Mouse (Mus musculus) forebrain, embryonic 11.5 days (tissue): ENCODE data around the gene Edar. TPM values are rescaled to one million over a fixed set of nuclear protein-coding genes. Genes with fewer than 3 reads are reported as not detected.

Experiments
- ATAC-seq: fragments of 200-750 bp; cut with Nextera tagmentation; replicated peaks from 2 replicates; pipeline ENCODE4 v1.8.0; 2017; ENCODE audit warnings: moderate TSS enrichment; ENCODE audit not compliant: low FRiP score
- DNase-seq: peaks from one replicate; pipeline ENCODE4 v3.0.0-alpha.2; 2017; ENCODE audit warnings: low spot score
- H3K27ac ChIP-seq: fragments of 300-500 bp; sonication (generic); 2 replicates; pipeline ENCODE4 v1.5.1; 2014; ENCODE audit warnings: low read depth, low read length
- H3K27me3 ChIP-seq: fragments of 300-500 bp; sonication (generic); 2 replicates; pipeline ENCODE4 v1.6.1; 2014; ENCODE audit warnings: mild to moderate bottlenecking, low read length, mixed read lengths; ENCODE audit not compliant: control insufficient read depth, insufficient read depth
- H3K36me3 ChIP-seq: fragments of 300-500 bp; sonication (generic); 2 replicates; pipeline ENCODE4 v1.6.1; 2014; ENCODE audit warnings: mild to moderate bottlenecking, low read length, moderate library complexity, mixed read lengths; ENCODE audit not compliant: control insufficient read depth, insufficient read depth
- H3K4me1 ChIP-seq: fragments of 300-500 bp; sonication (generic); replicated peaks from 2 replicates; pipeline ENCODE4 v1.6.1; 2014; ENCODE audit warnings: low read length, mixed read lengths; ENCODE audit not compliant: control insufficient read depth, insufficient read depth
- H3K4me2 ChIP-seq: fragments of 300-500 bp; sonication (generic); 2 replicates; pipeline ENCODE4 v1.6.1; 2014; ENCODE audit warnings: low read depth, mild to moderate bottlenecking, low read length, moderate library complexity, mixed read lengths; ENCODE audit not compliant: severe bottlenecking
- H3K4me3 ChIP-seq: fragments of 300-500 bp; sonication (generic); 2 replicates; pipeline ENCODE4 v1.5.1; 2014; ENCODE audit warnings: low read depth, low read length
- H3K9ac ChIP-seq: fragments of 300-500 bp; sonication (generic); 2 replicates; pipeline ENCODE4 v1.6.1; 2014; ENCODE audit warnings: low read length
- H3K9me3 ChIP-seq: fragments of 300-500 bp; sonication (generic); 2 replicates; pipeline ENCODE4 v1.6.1; 2016; ENCODE audit warnings: low read length, mixed read lengths; ENCODE audit not compliant: control insufficient read depth
- WGBS: fragments of 180-500 bp; shearing (Covaris S2); extraction: QIAGEN DNeasy Blood & Tissue Kit; methylation state at CpG from one replicate; pipeline ENCODE4 v1.1.7; 2014; 5-methylcytosine and 5-hydroxymethylcytosine counted together
- polyA plus RNA-seq: library from polyadenylated mRNA; unstranded; fragments of >200 nt; fragmentation: Nextera tagmentation; extraction: Ambion mirVana; gene quantifications from 2 replicates; pipeline ENCODE4 v1.2.1, GENCODE M21; 2014

Gene Edar
- polyA plus RNA-seq, 1 experiment from 2014 or later: 0.75 TPM

DNA sequence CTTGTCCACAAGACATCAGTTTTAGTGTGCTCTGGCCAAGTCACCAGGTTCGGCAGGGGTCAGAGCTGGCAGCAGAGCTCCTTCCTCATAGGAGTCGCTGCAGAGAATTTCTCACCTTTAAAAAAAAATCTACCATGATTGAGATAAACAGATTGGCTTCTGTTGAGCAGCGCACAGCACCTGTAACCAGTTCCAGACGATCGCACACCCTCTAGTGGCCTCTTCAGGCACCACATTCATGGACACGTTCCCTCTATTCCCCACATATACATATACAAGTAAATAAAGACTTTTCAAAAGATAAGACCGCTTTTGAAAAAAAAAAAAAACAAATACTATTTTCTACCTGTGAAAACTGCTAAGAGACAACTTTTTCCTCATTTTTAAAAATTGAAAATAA, 116.4 kb downstream of the Edar start:
- Histone ChIP-seq H3K4me2 (no peak overlapping the region), H3K4me1 (no peaks in the 10 kb centered on the region), H3K27ac (no peak overlapping the region), H3K4me3 (no peak overlapping the region), H3K36me3 (no peaks in the 10 kb centered on the region), H3K9me3 (no peaks in the 10 kb centered on the region), H3K27me3 (no peaks in the 10 kb centered on the region), H3K9ac (no peak overlapping the region)
- 30% methylated on average over 7 of the region's 7 CpGs for WGBS
- ATAC-seq (no peak; the same call in 1 of the 2 replicates), DNase-seq (peak; percentile 59)

DNA sequence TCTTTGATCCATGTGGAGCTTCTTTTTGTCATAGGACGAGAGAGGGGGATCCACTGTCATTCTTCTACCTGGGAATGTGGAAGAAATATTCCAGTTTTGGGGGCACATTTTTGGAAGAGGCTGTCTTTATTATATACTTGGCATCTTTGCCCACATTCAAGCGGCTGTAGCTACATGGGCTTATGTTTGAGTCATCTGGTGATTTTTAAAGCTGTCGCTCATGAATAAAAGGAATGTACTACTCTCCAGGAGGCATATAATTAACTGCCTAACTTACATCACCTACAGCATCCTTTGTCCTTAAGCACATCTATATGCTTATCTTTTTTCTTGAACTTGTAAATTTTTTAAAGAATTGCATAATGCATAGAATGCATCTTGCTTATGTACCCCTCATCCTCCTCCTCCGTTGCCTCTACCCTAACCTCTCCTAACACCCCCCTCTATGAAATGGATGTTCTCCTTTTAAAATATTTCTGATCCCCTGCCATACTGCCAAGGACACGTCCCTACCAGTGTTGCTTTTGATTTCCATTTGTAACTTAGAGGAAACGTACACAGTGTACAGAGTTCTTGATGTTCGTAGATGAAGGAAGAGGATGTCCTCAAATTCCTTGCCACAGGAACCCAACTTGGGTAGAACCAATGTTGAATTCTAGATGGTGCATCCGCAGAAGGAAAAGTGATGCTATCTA, 120.6 kb downstream of the Edar start:
- Histone ChIP-seq H3K9ac (no peak overlapping the region), H3K36me3 (no peaks in the 10 kb centered on the region), H3K27me3 (no peaks in the 10 kb centered on the region), H3K4me3 (no peak overlapping the region), H3K27ac (no peak overlapping the region), H3K9me3 (no peaks in the 10 kb centered on the region), H3K4me2 (no peak overlapping the region), H3K4me1 (no peaks in the 10 kb centered on the region)
- ATAC-seq (no peak), DNase-seq (no peak)
- 89% methylated on average over 8 of the region's 8 CpGs for whole genome bisulfite sequencing

Other genes starting within 250 kb of the Edar start
- 30.8 and 38.7 TPM in 2 replicates for gene Ranbp2, start 228.7 kb downstream of the Edar start, polyA plus RNA-seq
- 14.5 and 16.1 TPM in 2 replicates for gene Ccdc138, start 177.7 kb downstream of the Edar start, polyA plus RNA-seq
- gene Gm17542, start 42.6 kb upstream of the Edar start, polyA plus RNA-seq: not detected in 2 replicates
- gene Sh3rf3, start 137.7 kb upstream of the Edar start, polyA plus RNA-seq: 1.8 and 2.0 TPM in 2 replicates